Mouse (Mus musculus): ENCODE results near the gene Ctnnal1.

DNA sequence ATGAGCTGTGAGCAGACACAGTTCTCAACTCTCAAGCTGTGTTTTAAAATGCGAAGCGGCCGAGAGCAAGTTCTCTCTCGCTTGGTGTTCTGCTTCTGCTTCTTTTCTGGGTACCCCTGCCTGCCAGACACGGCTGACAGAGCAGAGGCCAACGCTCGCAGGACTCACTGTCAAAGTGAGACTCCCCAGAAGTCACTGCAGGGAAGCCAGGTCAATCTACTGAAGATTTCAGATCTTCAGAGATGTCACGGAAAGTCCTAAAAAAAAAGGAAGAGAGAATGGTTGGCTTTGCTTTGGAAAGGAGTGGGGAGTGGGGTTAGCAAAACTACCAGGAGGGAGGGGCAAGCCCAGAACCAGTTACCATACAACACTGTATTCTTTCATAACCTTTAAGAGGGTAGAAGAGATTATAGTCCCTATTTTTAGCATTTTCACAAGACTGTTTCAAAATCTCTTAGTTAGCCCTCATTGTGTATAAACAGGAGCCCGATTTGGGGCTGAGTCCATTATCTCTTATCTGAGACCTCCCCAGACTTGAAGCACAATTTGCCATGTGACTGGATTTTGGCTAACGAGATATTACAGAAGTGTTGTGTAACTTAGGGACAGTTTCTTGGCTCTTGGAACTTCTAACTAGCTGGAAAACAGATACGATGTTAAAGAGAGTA lies 15.2 kb upstream of the Ctnnal1 start:
- TF ChIP-seq GATA1 (IDR thresholded peaks at IDR 0.05; ENCODE audit: borderline replicate concordance, low read length) (no peak), FLI1 (IDR thresholded peaks at IDR 0.05; ENCODE audit: low read length) (no peak)

Data from megakaryocyte, embryonic 14.5 days (primary cell).